Mouse (Mus musculus) embryonic facial prominence, embryonic 15.5 days (tissue): ENCODE measurements around the gene Pigf. TPM values are rescaled to one million over a fixed set of nuclear protein-coding genes. Genes with fewer than 3 reads are reported as not detected.

Experiments
- ATAC-seq: fragments of 200-750 bp; cut with Nextera tagmentation; 2 replicates; pipeline ENCODE4 v1.8.0; 2017; ENCODE audit warnings: low read depth, moderate TSS enrichment; ENCODE audit not compliant: insufficient number of reproducible peaks, low FRiP score, low TSS enrichment
- H3K27ac ChIP-seq: fragments of 300-500 bp; sonication (generic); replicated peaks from 2 replicates; pipeline ENCODE4 v1.5.1; 2015; ENCODE audit warnings: mild to moderate bottlenecking, inconsistent platforms
- H3K27me3 ChIP-seq: fragments of 300-500 bp; sonication (generic); 2 replicates; pipeline ENCODE4 v1.6.1; 2015; ENCODE audit warnings: inconsistent platforms
- H3K36me3 ChIP-seq: fragments of 300-500 bp; sonication (generic); 2 replicates; pipeline ENCODE4 v1.6.1; 2015; ENCODE audit warnings: mild to moderate bottlenecking, inconsistent platforms
- H3K4me1 ChIP-seq: fragments of 300-500 bp; sonication (generic); 2 replicates; pipeline ENCODE4 v1.6.1; 2015; ENCODE audit warnings: inconsistent platforms
- H3K4me2 ChIP-seq: fragments of 300-500 bp; sonication (generic); replicated peaks from 2 replicates; pipeline ENCODE4 v1.6.1; 2015; ENCODE audit warnings: mild to moderate bottlenecking, inconsistent platforms
- H3K4me3 ChIP-seq: fragments of 300-500 bp; sonication (generic); replicated peaks from 2 replicates; pipeline ENCODE4 v1.5.1; 2015; ENCODE audit warnings: mild to moderate bottlenecking, inconsistent platforms
- H3K9ac ChIP-seq: fragments of 300-500 bp; sonication (generic); 2 replicates; pipeline ENCODE4 v1.6.1; 2015; ENCODE audit warnings: inconsistent platforms
- H3K9me3 ChIP-seq: fragments of 300-500 bp; sonication (generic); replicated peaks from 2 replicates; pipeline ENCODE4 v1.6.1; 2016; ENCODE audit warnings: inconsistent platforms
- WGBS: fragments of 180-500 bp; shearing (Covaris S2); methylation state at CpG from one replicate; pipeline ENCODE4 v1.1.7; 2015; 5-methylcytosine and 5-hydroxymethylcytosine counted together
- polyA plus RNA-seq: library from polyadenylated mRNA; unstranded; fragments of >200 nt; fragmentation: Nextera tagmentation; extraction: Ambion mirVana; gene quantifications from 2 replicates; pipeline ENCODE4 v1.2.1, GENCODE M21; 2015

Pigf gene
- polyA plus RNA-seq, 1 experiment from 2014 or later, result 25.6 TPM

GRCm38 (mm10) chr17:87055051-87055459, 29.8 kb upstream of the Pigf start:
- no peak for ATAC-seq
- Histone ChIP-seq H3K27ac (0 out of 2 replicates have a peak overlapping the region, but pooled peaks have one; percentile 36), H3K9me3 (no peaks in the 10 kb centered on the region), H3K4me3 (no peak overlapping the region), H3K27me3 (no peaks in the 10 kb centered on the region), H3K4me2 (no peak overlapping the region), H3K36me3 (no peaks in the 10 kb centered on the region), H3K9ac (no peak overlapping the region), H3K4me1 (peaks cover 39% of the 10 kb centered on the region)
- 43% methylated on average over 5 of the region's 5 CpGs for WGBS

- Histone ChIP-seq H3K9me3 (no peaks in the 10 kb centered on the region), H3K4me2 (no peak overlapping the region), H3K36me3 (no peaks in the 10 kb centered on the region), H3K4me3 (no peak overlapping the region), H3K4me1 (peaks cover 39% of the 10 kb centered on the region), H3K27ac (no peak overlapping the region), H3K9ac (no peak overlapping the region), H3K27me3 (no peaks in the 10 kb centered on the region)
- WGBS, result 78% methylated on average over 5 of the region's 5 CpGs
- no peak for ATAC-seq
These were observed 28.7 kb upstream of the Pigf start for GRCm38 (mm10) chr17:87053921-87054320.

GRCm38 (mm10) chr17:87052432-87052831, 27.2 kb upstream of the Pigf start:
- H3K9ac ChIP-seq, result no peak overlapping the region
- H3K27me3 ChIP-seq, result no peaks in the 10 kb centered on the region
- no peak overlapping the region for H3K4me2 ChIP-seq
- no peak overlapping the region for H3K4me3 ChIP-seq
- 47% methylated on average over 1 of the region's 1 CpGs for WGBS
- no peak for ATAC-seq
- no peak overlapping the region for H3K27ac ChIP-seq
- H3K4me1 ChIP-seq, result peaks cover 24% of the 10 kb centered on the region
- H3K9me3 ChIP-seq, result no peaks in the 10 kb centered on the region
- H3K36me3 ChIP-seq, result no peaks in the 10 kb centered on the region

GRCm38 (mm10) chr17:87051652-87052051, 26.4 kb upstream of the Pigf start:
- ATAC-seq, result no peak

GRCm38 (mm10) chr17:87050469-87051175, 25.4 kb upstream of the Pigf start:
- H3K9me3 ChIP-seq, result no peaks in the 10 kb centered on the region
- WGBS, result 55% methylated on average over 9 of the region's 9 CpGs
- no peak overlapping the region for H3K4me3 ChIP-seq
- no peaks in the 10 kb centered on the region for H3K27me3 ChIP-seq
- H3K4me2 ChIP-seq, result no peak overlapping the region
- peak; percentile 45; the same call in 1 of the 2 replicates for ATAC-seq
- H3K27ac ChIP-seq, result no peak overlapping the region
- peaks cover 16% of the 10 kb centered on the region for H3K4me1 ChIP-seq
- no peak overlapping the region for H3K9ac ChIP-seq
- no peaks in the 10 kb centered on the region for H3K36me3 ChIP-seq

More at GRCm38 (mm10) chr17:87051652-87052051, 26.4 kb upstream of the Pigf start:
- peaks cover 16% of the 10 kb centered on the region for H3K4me1 ChIP-seq
- no peak overlapping the region for H3K4me2 ChIP-seq
- H3K9me3 ChIP-seq, result no peaks in the 10 kb centered on the region
- no peaks in the 10 kb centered on the region for H3K27me3 ChIP-seq
- no peaks in the 10 kb centered on the region for H3K36me3 ChIP-seq
- WGBS, result 93% methylated on average over 1 of the region's 1 CpGs
- H3K4me3 ChIP-seq, result no peak overlapping the region
- no peak overlapping the region for H3K9ac ChIP-seq
- H3K27ac ChIP-seq, result no peak overlapping the region

GRCm38 (mm10) chr17:87049696-87050095, 24.5 kb upstream of the Pigf start:
- Histone ChIP-seq H3K4me3 (no peak overlapping the region), H3K27ac (no peak overlapping the region), H3K4me2 (no peak overlapping the region), H3K36me3 (no peaks in the 10 kb centered on the region), H3K27me3 (no peaks in the 10 kb centered on the region), H3K9me3 (no peaks in the 10 kb centered on the region), H3K4me1 (peaks cover 7% of the 10 kb centered on the region), H3K9ac (no peak overlapping the region)
- WGBS, result 47% methylated on average over 5 of the region's 5 CpGs
- ATAC-seq, result no peak

GRCm38 (mm10) chr17:87044796-87045195, 19.6 kb upstream of the Pigf start:
- no peaks in the 10 kb centered on the region for H3K27me3 ChIP-seq
- H3K9ac ChIP-seq, result no peak overlapping the region
- H3K9me3 ChIP-seq, result no peaks in the 10 kb centered on the region
- no peak for ATAC-seq
- no peak overlapping the region for H3K27ac ChIP-seq
- H3K4me3 ChIP-seq, result no peak overlapping the region
- no peak overlapping the region for H3K4me2 ChIP-seq
- no peaks in the 10 kb centered on the region for H3K4me1 ChIP-seq
- no peaks in the 10 kb centered on the region for H3K36me3 ChIP-seq
- WGBS, result 79% methylated on average over 8 of the region's 8 CpGs

GRCm38 (mm10) chr17:87044364-87044763, 19.2 kb upstream of the Pigf start:
- no peaks in the 10 kb centered on the region for H3K27me3 ChIP-seq
- H3K9me3 ChIP-seq, result no peaks in the 10 kb centered on the region
- 0 out of 2 replicates have a peak overlapping the region, but pooled peaks have one; percentile 60 for H3K27ac ChIP-seq
- under 1% methylated on average over 15 of the region's 15 CpGs for WGBS
- peak; percentile 76; the same call in 1 of the 2 replicates for ATAC-seq
- H3K4me1 ChIP-seq, result no peaks in the 10 kb centered on the region
- no peaks in the 10 kb centered on the region for H3K36me3 ChIP-seq
- H3K9ac ChIP-seq, result no peak overlapping the region
- no peak overlapping the region for H3K4me3 ChIP-seq
- H3K4me2 ChIP-seq, result no peak overlapping the region

GRCm38 (mm10) chr17:87041739-87042138, 16.5 kb upstream of the Pigf start:
- WGBS, result 63% methylated on average over 19 of the region's 19 CpGs
- H3K27me3 ChIP-seq, result no peaks in the 10 kb centered on the region

GRCm38 (mm10) chr17:87038496-87038895, 13.3 kb upstream of the Pigf start:
- no peak overlapping the region for H3K9ac ChIP-seq
- no peak overlapping the region for H3K27ac ChIP-seq
- WGBS, result 78% methylated on average over 5 of the region's 5 CpGs
- ATAC-seq, result no peak
- peaks cover 23% of the 10 kb centered on the region for H3K36me3 ChIP-seq
- no peak overlapping the region for H3K4me2 ChIP-seq
- H3K27me3 ChIP-seq, result no peaks in the 10 kb centered on the region
- H3K4me3 ChIP-seq, result no peak overlapping the region
- no peaks in the 10 kb centered on the region for H3K9me3 ChIP-seq
- H3K4me1 ChIP-seq, result no peaks in the 10 kb centered on the region

More at GRCm38 (mm10) chr17:87041739-87042138, 16.5 kb upstream of the Pigf start:
- no peak for ATAC-seq
- peaks cover 8% of the 10 kb centered on the region; the same call in 1 of the 2 replicates for H3K36me3 ChIP-seq
- no peak overlapping the region for H3K4me3 ChIP-seq
- no peak overlapping the region for H3K27ac ChIP-seq
- H3K9ac ChIP-seq, result no peak overlapping the region
- H3K4me2 ChIP-seq, result no peak overlapping the region
- H3K4me1 ChIP-seq, result no peaks in the 10 kb centered on the region
- H3K9me3 ChIP-seq, result no peaks in the 10 kb centered on the region

GRCm38 (mm10) chr17:87036141-87037073, 11.2 kb upstream of the Pigf start:
- H3K9me3 ChIP-seq, result no peaks in the 10 kb centered on the region
- 55% methylated on average over 10 of the region's 10 CpGs for WGBS
- no peaks in the 10 kb centered on the region for H3K27me3 ChIP-seq
- H3K4me1 ChIP-seq, result no peaks in the 10 kb centered on the region
- no peak overlapping the region for H3K4me3 ChIP-seq
- peaks cover 32% of the 10 kb centered on the region for H3K36me3 ChIP-seq
- no peak for ATAC-seq
- H3K9ac ChIP-seq, result no peak overlapping the region
- H3K27ac ChIP-seq, result no peak overlapping the region
- H3K4me2 ChIP-seq, result no peak overlapping the region
